Mouse (Mus musculus) adrenal gland (tissue): ENCODE data around the gene Asnsd1.

Source experiments
- intact Hi-C: fragments of 180-260 bp; cut with DNase I; formaldehyde crosslinking; loops from one replicate; pipeline ENCODE4 v1.15.1; 2025

Asnsd1 gene

DNA sequence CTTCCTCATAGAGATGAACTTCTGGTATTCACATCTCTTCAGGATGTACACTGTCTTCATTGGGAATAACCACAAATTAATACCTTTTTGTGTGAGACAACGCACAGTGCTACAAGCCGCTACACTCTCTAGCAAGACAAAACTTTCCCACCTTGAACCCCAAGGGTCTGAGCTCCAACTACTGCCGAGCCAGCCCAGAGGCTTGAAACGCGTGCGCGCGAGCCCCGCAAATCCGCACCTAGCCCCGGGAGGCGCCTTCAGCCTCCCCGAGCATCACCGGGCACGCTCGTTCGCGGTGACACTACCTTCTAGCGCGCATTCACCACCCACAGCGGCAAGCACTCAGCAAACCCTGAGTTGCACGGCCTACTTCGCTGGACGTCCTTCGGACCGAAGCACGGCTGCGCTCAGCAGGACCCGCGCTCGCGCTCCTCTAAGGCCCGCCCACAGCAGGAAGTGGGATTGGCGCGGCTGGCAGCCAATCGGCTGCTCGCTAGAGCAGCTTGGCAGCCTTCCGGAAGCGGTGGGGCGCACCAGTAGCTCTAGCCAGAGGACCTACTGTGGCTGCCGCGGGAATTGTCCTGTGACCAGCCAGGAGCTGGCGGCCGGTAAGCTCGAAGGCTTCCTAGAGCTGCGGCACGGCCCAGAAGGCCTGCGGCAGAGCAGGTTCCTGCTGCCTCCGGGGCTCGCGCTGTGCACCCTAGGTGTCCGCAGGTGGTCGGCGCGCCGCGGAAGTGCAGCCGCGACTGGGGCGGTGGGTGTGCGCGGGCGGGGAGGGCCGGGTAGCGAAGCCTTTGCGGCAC, 55.8 kb downstream of the Asnsd1 start, which contains the start of the genes Pms1, Ormdl1 and Gm28778:
Pms1 (minus strand) TSS at position 438 of the 803 bp plus-strand sequence.
Ormdl1 (plus strand) TSS at position 515 of the 803 bp plus-strand sequence.
Gm28778 (plus strand) TSS at position 531 of the 803 bp plus-strand sequence.
- intact Hi-C loops, result loop anchor here (10.0 kb wide), 1 partner anchor 452 kb away; the partner anchor contains the start of gene Hibch
